Mouse (Mus musculus) erythroblast, embryonic 14.5 days (primary cell): Measurements from ENCODE around the gene Atad5.

ENCODE experiments used
- GATA1 ChIP-seq: IDR thresholded peaks from 2 replicates; pipeline ENCODE4 v1.6.1; 2012; ENCODE audit warnings: low read length, inconsistent platforms, mixed read lengths
- TAL1 ChIP-seq: IDR thresholded peaks from 3 replicates; pipeline ENCODE4 v1.6.1; 2012; ENCODE audit warnings: low read length, inconsistent platforms, mixed read lengths

- no peak for TF ChIP-seq TAL1
- no peak for TF ChIP-seq GATA1
Observed at GRCm38 (mm10) chr11:80090555-80091164, 1.5 kb downstream of the Atad5 start.
